Comparison of ENCODE assay signal across 13 mouse cellular contexts in genomic region chr5:62677390-62677789, GRCm38 (mm10).
"Had no signal": no experiment of that assay in that cellular context is flagged by ENCODE, and none has a peak within 500 bp of the region (broad histone marks: within the 10 kb centered on the region; RNA-seq: fewer than 3 reads in every experiment).

No protein-coding gene starts in this region.

- H3K4me1 ChIP-seq: limb, embryonic 12.5 days; neural tube, embryonic 12.5 days had no signal

- H3K9ac ChIP-seq: limb, embryonic 12.5 days; liver, embryonic 14.5 days; midbrain, embryonic 13.5 days; neural tube, embryonic 12.5 days; stomach, embryonic 15.5 days had no signal

- H3K27ac ChIP-seq: limb, embryonic 12.5 days; liver, embryonic 14.5 days; macrophage; midbrain, embryonic 13.5 days; neural tube, embryonic 12.5 days; stomach, embryonic 15.5 days had no signal

- H3K4me3 ChIP-seq: limb, embryonic 12.5 days; midbrain, embryonic 13.5 days; neural tube, embryonic 12.5 days; stomach, embryonic 15.5 days had no signal

- DNase-seq: kidney, adult 8-10 months; kidney, postnatal 25 days; lung, adult 2 months; lung, postnatal 10 days; retina, postnatal 1 day; thymus, adult 2 months; thymus, postnatal 25 days had no signal

- H3K9me3 ChIP-seq: limb, embryonic 12.5 days; midbrain, embryonic 13.5 days; neural tube, embryonic 12.5 days; stomach, embryonic 15.5 days had no signal

- H3K36me3 ChIP-seq: limb, embryonic 12.5 days; midbrain, embryonic 13.5 days; neural tube, embryonic 12.5 days; stomach, embryonic 15.5 days had no signal

- H3K4me2 ChIP-seq: limb, embryonic 12.5 days; midbrain, embryonic 13.5 days; neural tube, embryonic 12.5 days; stomach, embryonic 15.5 days had no signal

- ATAC-seq: midbrain, embryonic 13.5 days had no signal

- H3K27me3 ChIP-seq: limb, embryonic 12.5 days; midbrain, embryonic 13.5 days; neural tube, embryonic 12.5 days; stomach, embryonic 15.5 days had no signal
